Mouse (Mus musculus) testis, adult 2 months (tissue): ENCODE measurements at regions not wholly inside any gene's neighbourhood (a gene's known extent, or its start where the extent isn't known, plus 50 kb on each side); places are given as distances from the start of the nearest gene placed in this dataset.

Source experiments
- CTCF ChIP-seq: fragments of 200-500 bp; IDR thresholded peaks from 2 replicates; pipeline ENCODE4 v1.5.1; 2012; ENCODE audit warnings: low read depth, mild to moderate bottlenecking, inconsistent platforms, low read length, moderate library complexity; ENCODE audit not compliant: control insufficient read depth, insufficient read depth, insufficient replicate concordance
- POLR2A ChIP-seq: fragments of 200-500 bp; IDR thresholded peaks from 2 replicates; pipeline ENCODE4 v1.6.1; 2012; ENCODE audit warnings: low read depth, mild to moderate bottlenecking, inconsistent platforms, low read length, moderate library complexity; ENCODE audit not compliant: control insufficient read depth

DNA sequence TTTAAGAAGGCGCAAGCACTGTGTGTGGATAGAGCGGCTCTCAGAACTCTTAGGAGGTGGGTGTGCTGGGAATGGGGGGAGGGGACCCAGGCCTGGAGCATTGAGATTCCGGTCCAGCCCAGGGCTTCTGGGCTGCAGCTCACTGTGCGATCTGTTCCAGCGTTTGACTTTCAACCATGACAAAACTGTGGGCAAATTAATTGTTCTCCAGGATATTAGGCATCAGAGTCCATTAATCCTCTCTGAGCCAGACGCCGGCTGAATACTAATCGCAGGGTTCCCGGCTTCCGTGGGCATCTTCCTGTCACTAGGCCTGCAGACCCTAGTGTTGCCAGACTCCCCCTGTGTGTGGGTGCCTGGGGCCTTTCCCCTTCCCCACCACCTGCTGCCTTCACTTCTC is 73.3 kb upstream of the Gm26897 start:
- TF ChIP-seq CTCF (no peak), POLR2A (no peak)
